Mouse (Mus musculus) kidney, embryonic 14.5 days (tissue): ENCODE measurements around the gene Stk40. TPM values are rescaled to one million over a fixed set of nuclear protein-coding genes. Genes with fewer than 3 reads are reported as not detected.

ENCODE experiments used
- ATAC-seq: fragments of 200-750 bp; cut with Nextera tagmentation; 2 replicates; pipeline ENCODE4 v1.8.0; 2017; ENCODE audit warnings: moderate number of reproducible peaks, mild to moderate bottlenecking, moderate TSS enrichment, moderate library complexity; ENCODE audit not compliant: low FRiP score, low TSS enrichment
- H3K27ac ChIP-seq: fragments of 300-500 bp; sonication (generic); 2 replicates; pipeline ENCODE4 v1.5.1; 2014; ENCODE audit warnings: low read depth, mild to moderate bottlenecking, low read length, moderate library complexity, mixed read lengths
- H3K27me3 ChIP-seq: fragments of 300-500 bp; sonication (generic); 2 replicates; pipeline ENCODE4 v1.6.1; 2014; ENCODE audit warnings: mild to moderate bottlenecking, low read length; ENCODE audit not compliant: control insufficient read depth, insufficient read depth
- H3K36me3 ChIP-seq: fragments of 300-500 bp; sonication (generic); 2 replicates; pipeline ENCODE4 v1.6.1; 2014; ENCODE audit warnings: low read length, mixed read lengths; ENCODE audit not compliant: control insufficient read depth, insufficient read depth
- H3K4me1 ChIP-seq: fragments of 300-500 bp; sonication (generic); 2 replicates; pipeline ENCODE4 v1.6.1; 2014; ENCODE audit warnings: low read length, mixed read lengths; ENCODE audit not compliant: control insufficient read depth, insufficient read depth
- H3K4me2 ChIP-seq: fragments of 300-500 bp; sonication (generic); replicated peaks from 2 replicates; pipeline ENCODE4 v1.6.1; 2014; ENCODE audit warnings: low read depth, mild to moderate bottlenecking, low read length
- H3K4me3 ChIP-seq: fragments of 300-500 bp; sonication (generic); 2 replicates; pipeline ENCODE4 v1.5.1; 2014; ENCODE audit warnings: mild to moderate bottlenecking, low read length
- H3K9ac ChIP-seq: fragments of 300-500 bp; sonication (generic); 2 replicates; pipeline ENCODE4 v1.6.1; 2014; ENCODE audit warnings: low read depth, mild to moderate bottlenecking, low read length, moderate library complexity
- H3K9me3 ChIP-seq: fragments of 300-500 bp; sonication (generic); 2 replicates; pipeline ENCODE4 v1.6.1; 2016; ENCODE audit warnings: low read length; ENCODE audit not compliant: control insufficient read depth
- WGBS: fragments of 180-500 bp; shearing (Covaris S2); extraction: QIAGEN DNeasy Blood & Tissue Kit; methylation state at CpG from one replicate; pipeline ENCODE4 v1.1.7; 2014; 5-methylcytosine and 5-hydroxymethylcytosine counted together
- polyA plus RNA-seq: library from polyadenylated mRNA; unstranded; fragments of >200 nt; fragmentation: Nextera tagmentation; extraction: Ambion mirVana; gene quantifications from 2 replicates; pipeline ENCODE4 v1.2.1, GENCODE M21; 2014

Stk40 gene
- polyA plus RNA-seq, 1 experiment from 2014 or later: 24.9 TPM

DNA sequence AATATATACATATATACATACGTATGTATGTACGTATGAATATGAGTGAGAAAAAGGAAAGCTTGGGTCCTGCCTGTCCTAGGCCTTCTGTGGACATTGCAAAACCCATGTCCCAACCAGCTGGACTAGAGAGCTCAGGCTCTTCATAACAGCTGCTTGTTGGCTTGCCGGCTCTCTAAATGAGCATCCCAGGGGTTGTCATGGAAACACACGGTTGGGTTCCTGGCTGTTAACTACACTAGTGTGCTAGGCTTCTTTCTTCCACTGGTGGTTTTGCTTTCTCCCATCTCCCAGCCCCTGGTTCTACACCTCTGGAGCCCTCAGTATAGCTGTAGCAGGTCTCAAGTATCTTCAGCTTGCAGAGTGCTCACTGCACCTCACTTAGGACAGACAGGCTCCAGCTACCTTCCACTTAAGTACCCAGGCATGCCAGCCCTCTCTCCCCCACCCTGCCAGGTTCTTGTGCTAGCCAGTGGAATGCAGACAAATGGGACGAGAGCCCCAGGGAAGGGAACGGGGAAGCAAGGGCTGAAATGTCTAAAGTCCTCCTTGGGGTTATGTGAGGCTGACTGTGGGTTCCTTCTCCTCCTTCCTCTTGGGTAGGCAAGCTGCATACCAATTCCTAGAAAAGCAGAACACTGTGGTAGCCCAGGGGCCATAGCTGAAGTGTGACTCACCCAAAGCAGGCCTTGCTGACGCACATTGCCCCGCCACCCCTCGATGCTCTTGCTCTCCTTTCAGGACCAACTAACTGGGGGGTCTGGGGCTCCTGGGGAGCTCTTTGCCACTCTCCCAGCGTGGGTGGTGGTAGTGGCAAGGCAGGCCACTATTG is 27.7 kb downstream of the Stk40 start:
- H3K27ac ChIP-seq: peak overlapping the region; percentile 82; the same call in 1 of the 2 replicates
- no peak overlapping the region for H3K4me2 ChIP-seq
- H3K27me3 ChIP-seq: no peaks in the 10 kb centered on the region
- no peak overlapping the region for H3K4me3 ChIP-seq
- peaks cover 31% of the 10 kb centered on the region for H3K4me1 ChIP-seq
- H3K36me3 ChIP-seq: peaks cover 39% of the 10 kb centered on the region
- no peaks in the 10 kb centered on the region for H3K9me3 ChIP-seq
- H3K9ac ChIP-seq: no peak overlapping the region
- 61% methylated on average over 10 of the region's 10 CpGs for WGBS
- peak; percentile 18; the same call in 1 of the 2 replicates for ATAC-seq

GRCm38 (mm10) chr4:126132636-126133264 is 29.0 kb downstream of the Stk40 start:
- Histone ChIP-seq H3K4me1 (peaks cover 31% of the 10 kb centered on the region), H3K9ac (no peak overlapping the region), H3K27ac (peak overlapping the region; percentile 10; the same call in 1 of the 2 replicates), H3K27me3 (no peaks in the 10 kb centered on the region), H3K9me3 (no peaks in the 10 kb centered on the region), H3K4me2 (no peak overlapping the region), H3K4me3 (no peak overlapping the region), H3K36me3 (peaks cover 43% of the 10 kb centered on the region)
- ATAC-seq: no peak
- 74% methylated on average over 6 of the region's 6 CpGs for WGBS

GRCm38 (mm10) chr4:126134236-126134635 is 30.5 kb downstream of the Stk40 start:
- Histone ChIP-seq H3K27me3 (no peaks in the 10 kb centered on the region), H3K9me3 (no peaks in the 10 kb centered on the region), H3K4me1 (peaks cover 31% of the 10 kb centered on the region), H3K36me3 (peaks cover 48% of the 10 kb centered on the region), H3K4me3 (no peak overlapping the region), H3K9ac (no peak overlapping the region), H3K4me2 (no peak overlapping the region), H3K27ac (no peak overlapping the region)
- ATAC-seq: no peak
- WGBS: 90% methylated on average over 4 of the region's 4 CpGs

GRCm38 (mm10) chr4:126134639-126135038 is 30.9 kb downstream of the Stk40 start:
- H3K27me3 ChIP-seq: no peaks in the 10 kb centered on the region
- no peak for ATAC-seq
- H3K4me3 ChIP-seq: no peak overlapping the region
- no peaks in the 10 kb centered on the region for H3K9me3 ChIP-seq
- peaks cover 27% of the 10 kb centered on the region for H3K4me1 ChIP-seq
- WGBS: 75% methylated on average over 4 of the region's 4 CpGs
- no peak overlapping the region for H3K4me2 ChIP-seq
- no peak overlapping the region for H3K9ac ChIP-seq
- peaks cover 48% of the 10 kb centered on the region for H3K36me3 ChIP-seq
- H3K27ac ChIP-seq: no peak overlapping the region

- Histone ChIP-seq H3K9me3 (no peaks in the 10 kb centered on the region), H3K4me3 (no peak overlapping the region), H3K9ac (no peak overlapping the region), H3K4me1 (no peaks in the 10 kb centered on the region; the same call in 1 of the 2 replicates), H3K27me3 (no peaks in the 10 kb centered on the region), H3K27ac (no peak overlapping the region), H3K36me3 (peaks cover 53% of the 10 kb centered on the region), H3K4me2 (no peak overlapping the region)
- WGBS: 81% methylated on average over 4 of the region's 4 CpGs
- ATAC-seq: no peak
Observed at GRCm38 (mm10) chr4:126137773-126138172, 34.0 kb downstream of the Stk40 start.

GRCm38 (mm10) chr4:126141021-126141420 is 37.3 kb downstream of the Stk40 start:
- Histone ChIP-seq H3K9ac (no peak overlapping the region), H3K4me3 (no peak overlapping the region), H3K36me3 (peaks cover 41% of the 10 kb centered on the region), H3K9me3 (no peaks in the 10 kb centered on the region), H3K4me1 (peaks cover 12% of the 10 kb centered on the region), H3K27me3 (no peaks in the 10 kb centered on the region), H3K4me2 (no peak overlapping the region), H3K27ac (peak overlapping the region; percentile 48; the same call in 1 of the 2 replicates)
- 0 out of 2 replicates have a peak, but pooled peaks have one; percentile 6 for ATAC-seq
- 68% methylated on average over 5 of the region's 5 CpGs for WGBS

GRCm38 (mm10) chr4:126145396-126145795 is 41.6 kb downstream of the Stk40 start:
- peaks cover 41% of the 10 kb centered on the region for H3K4me1 ChIP-seq
- no peak for ATAC-seq
- 39% methylated on average over 3 of the region's 4 CpGs for WGBS

DNA sequence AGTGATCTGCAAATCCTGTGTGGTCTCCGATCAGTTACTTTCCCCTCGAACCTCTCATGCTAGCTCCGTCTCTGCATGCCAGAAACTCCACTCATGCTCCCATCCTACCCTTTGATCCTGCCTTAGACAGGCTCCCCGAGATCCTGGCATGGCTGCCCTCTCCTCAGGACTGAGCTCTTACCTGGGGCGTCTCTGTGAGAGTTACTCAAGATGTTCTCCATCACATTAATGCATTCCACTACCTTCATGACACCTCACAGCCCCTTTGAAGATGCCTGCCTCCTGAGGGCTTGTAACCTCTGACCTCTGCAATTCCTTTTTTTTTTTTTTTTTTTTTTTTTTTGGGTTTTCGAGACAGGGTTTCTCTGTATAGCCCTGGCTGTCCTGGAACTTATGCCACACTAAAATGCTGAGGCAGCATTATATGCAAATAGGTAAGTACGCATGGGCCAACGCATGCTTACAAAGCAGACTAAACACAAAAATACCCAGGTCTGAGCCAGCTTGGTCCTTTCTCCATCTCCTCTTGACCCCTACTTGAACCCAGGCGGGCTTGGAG is 43.3 kb downstream of the Stk40 start:
- Histone ChIP-seq H3K9me3 (no peaks in the 10 kb centered on the region), H3K27ac (peak overlapping the region; percentile 98), H3K4me2 (peak overlapping the region; percentile 78), H3K4me1 (peaks cover 51% of the 10 kb centered on the region), H3K4me3 (peak overlapping the region; percentile 70), H3K9ac (peak overlapping the region; percentile 88; the same call in 1 of the 2 replicates), H3K36me3 (peaks cover 10% of the 10 kb centered on the region), H3K27me3 (no peaks in the 10 kb centered on the region)
- no peak for ATAC-seq
- 17% methylated on average over 9 of the region's 9 CpGs for WGBS

More at GRCm38 (mm10) chr4:126145396-126145795, 41.6 kb downstream of the Stk40 start:
- Histone ChIP-seq H3K4me3 (no peak overlapping the region), H3K9me3 (no peaks in the 10 kb centered on the region), H3K27ac (no peak overlapping the region), H3K36me3 (peaks cover 4% of the 10 kb centered on the region; the same call in 1 of the 2 replicates), H3K9ac (no peak overlapping the region), H3K4me2 (no peak overlapping the region), H3K27me3 (no peaks in the 10 kb centered on the region)
